Mouse (Mus musculus) myocyte (in vitro differentiated cells): Measurements from ENCODE around the gene 1700012P22Rik. TPM values are rescaled to one million over a fixed set of nuclear protein-coding genes. Genes with fewer than 3 reads are reported as not detected.

ENCODE experiments used
- H3K27me3 ChIP-seq: one replicate; pipeline ENCODE4 v1.6.1; 2011; ENCODE audit not compliant: control insufficient read depth, insufficient read depth, insufficient read length
- H3K36me3 ChIP-seq: one replicate; pipeline ENCODE4 v1.6.1; 2011; ENCODE audit not compliant: control insufficient read depth, insufficient read depth
- H3K4me2 ChIP-seq: one replicate; pipeline ENCODE4 v1.6.1; 2011; ENCODE audit warnings: low read depth, control low read depth
- H3K4me3 ChIP-seq: one replicate; pipeline ENCODE4 v1.5.1; 2011; ENCODE audit warnings: mild to moderate bottlenecking, control low read depth, moderate library complexity
- H3K79me2 ChIP-seq: one replicate; pipeline ENCODE4 v1.6.1; 2011; ENCODE audit not compliant: control insufficient read depth, insufficient read depth
- H3ac ChIP-seq: one replicate; pipeline ENCODE4 v1.6.1; 2011; ENCODE audit not compliant: control insufficient read depth, insufficient read length
- CEBPB ChIP-seq: IDR thresholded peaks from 2 replicates; pipeline ENCODE4 v1.6.1; 2011; ENCODE audit warnings: mild to moderate bottlenecking, moderate library complexity; ENCODE audit not compliant: poor library complexity, insufficient read depth, severe bottlenecking
- E2F4 ChIP-seq: IDR thresholded peaks from one replicate; pipeline ENCODE4 v1.6.1; 2011; ENCODE audit warnings: mild to moderate bottlenecking, control low read depth, moderate library complexity; ENCODE audit not compliant: insufficient read depth
- MAX ChIP-seq: IDR thresholded peaks from one replicate; pipeline ENCODE4 v1.6.1; 2011; ENCODE audit warnings: low read depth, mild to moderate bottlenecking, control low read depth
- MYOD1 ChIP-seq, 3 experiments: IDR thresholded peaks; one replicate each; pipeline ENCODE4 v1.6.1; 2011; ENCODE audit warnings: control low read depth in 2 of 3, low read depth in 2 of 3, mild to moderate bottlenecking in 2 of 3, moderate library complexity in 1 of 3; ENCODE audit not compliant: insufficient read length in 2 of 3, control insufficient read depth in 1 of 3
- MYOG ChIP-seq, 3 experiments: IDR thresholded peaks; one replicate each; pipeline ENCODE4 v1.6.1; 2011; ENCODE audit warnings: control low read depth in 2 of 3, low read depth in 2 of 3, mild to moderate bottlenecking in 2 of 3; ENCODE audit not compliant: insufficient read length in 2 of 3, control insufficient read depth in 1 of 3, insufficient read depth in 1 of 3
- POLR2A ChIP-seq: IDR thresholded peaks from one replicate; pipeline ENCODE4 v1.6.1; 2011; ENCODE audit warnings: low read depth, mild to moderate bottlenecking, control low read depth, moderate library complexity; ENCODE audit not compliant: insufficient read length
- POLR2AphosphoS2 ChIP-seq: IDR thresholded peaks from one replicate; pipeline ENCODE4 v1.6.1; 2011; ENCODE audit warnings: low read depth, control low read depth; ENCODE audit not compliant: insufficient read length
- REST ChIP-seq: IDR thresholded peaks from one replicate; pipeline ENCODE4 v1.6.1; 2011; ENCODE audit warnings: mild to moderate bottlenecking, control low read depth, moderate library complexity; ENCODE audit not compliant: insufficient read depth, insufficient read length
- SRF ChIP-seq: IDR thresholded peaks from one replicate; pipeline ENCODE4 v1.6.1; 2011; ENCODE audit warnings: low read depth; ENCODE audit not compliant: control insufficient read depth, insufficient read length
- TCF12 ChIP-seq: IDR thresholded peaks from one replicate; pipeline ENCODE4 v1.6.1; 2011; ENCODE audit warnings: mild to moderate bottlenecking, control low read depth; ENCODE audit not compliant: poor library complexity, insufficient read depth, severe bottlenecking
- TCF3 ChIP-seq: IDR thresholded peaks from one replicate; pipeline ENCODE4 v1.6.1; 2011; ENCODE audit warnings: low read depth, control low read depth; ENCODE audit not compliant: insufficient read length
- USF1 ChIP-seq: IDR thresholded peaks from one replicate; pipeline ENCODE4 v1.6.1; 2011; ENCODE audit warnings: low read depth, mild to moderate bottlenecking, control low read depth, moderate library complexity
- polyA plus RNA-seq: library from polyadenylated mRNA; unstranded; fragments of >200 nt; fragmentation: generic; extraction: Trizol; gene quantifications from one replicate; pipeline ENCODE4 v1.2.1, GENCODE M21; 2012; ENCODE audit warnings: missing spikeins

1700012P22Rik gene
- polyA plus RNA-seq, 1 experiment: not detected

DNA sequence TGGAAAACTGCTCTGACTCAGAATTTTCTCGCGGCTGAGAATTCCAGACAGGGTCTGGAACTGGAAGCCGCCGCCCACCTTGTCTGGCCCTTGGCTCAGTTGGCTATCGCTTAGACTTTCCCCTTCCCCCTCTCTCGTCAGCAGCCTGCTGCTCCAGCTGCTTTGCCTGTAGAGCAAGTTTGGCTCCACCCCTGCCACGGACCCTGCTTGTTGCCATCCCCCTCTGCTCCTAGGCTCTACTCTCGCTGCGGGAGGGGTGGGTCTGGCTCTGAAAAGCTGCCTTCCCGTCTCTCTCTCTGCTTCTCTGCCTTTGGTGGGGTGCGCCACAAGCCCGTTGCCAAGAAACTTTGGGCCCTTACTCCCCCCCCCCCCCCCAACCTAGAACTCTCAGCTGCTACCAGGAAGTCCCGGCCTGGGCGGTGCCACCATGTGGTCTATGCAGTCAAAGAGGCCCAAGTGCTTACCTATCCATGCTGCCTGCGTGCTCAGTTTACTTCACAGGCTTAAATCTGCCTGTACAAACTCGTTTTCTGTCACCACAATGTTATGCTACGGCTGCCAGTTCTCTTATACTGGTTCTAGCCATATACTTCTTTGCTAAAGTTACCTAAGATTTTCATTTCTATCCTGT is 34.0 kb downstream of the 1700012P22Rik start:
- Histone ChIP-seq H3K27me3 (no peaks in the 10 kb centered on the region), H3K4me2 (no peak overlapping the region), H3ac (no peak overlapping the region), H3K4me3 (no peak overlapping the region), H3K36me3 (no peaks in the 10 kb centered on the region), H3K79me2 (no peaks in the 10 kb centered on the region)
- TF ChIP-seq REST: no peak
- TF ChIP-seq POLR2AphosphoS2: no peak
- TF ChIP-seq POLR2A: no peak
- TF ChIP-seq USF1: no peak
- TF ChIP-seq TCF3: no peak
- no peak for TF ChIP-seq TCF12
- TF ChIP-seq MYOD1 (IDR thresholded peaks at IDR 0.05; ENCODE audit: control insufficient read depth in 1 of 3, insufficient read length in 2 of 3, low read depth in 2 of 3): no peak
- TF ChIP-seq CEBPB: no peak
- no peak for TF ChIP-seq E2F4
- no peak for TF ChIP-seq MAX

DNA sequence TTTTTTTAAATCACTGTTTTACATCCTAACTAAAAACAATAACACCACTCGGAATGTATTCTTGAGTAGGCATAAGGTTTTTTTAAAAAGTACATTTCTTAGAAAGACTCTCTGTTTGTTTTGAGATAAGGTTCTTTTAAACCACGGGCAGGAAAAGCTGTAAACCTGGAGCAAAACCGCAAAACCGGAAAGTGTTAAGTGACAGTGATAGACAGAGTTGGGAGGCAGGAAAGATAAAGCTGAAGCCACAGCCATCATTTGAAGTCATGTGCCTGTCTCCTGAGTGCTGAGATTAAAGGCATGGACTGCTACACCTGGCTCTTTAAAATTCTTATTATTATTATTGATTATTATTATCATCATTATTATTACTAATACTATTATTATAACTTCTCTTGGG is 35.9 kb downstream of the 1700012P22Rik start:
- no peaks in the 10 kb centered on the region for H3K27me3 ChIP-seq
- no peak overlapping the region for H3K4me3 ChIP-seq
- H3K4me2 ChIP-seq: no peak overlapping the region
- TF ChIP-seq E2F4 (no peak), USF1 (no peak)
- no peaks in the 10 kb centered on the region for H3K36me3 ChIP-seq
- H3ac ChIP-seq: no peak overlapping the region
- H3K79me2 ChIP-seq: no peaks in the 10 kb centered on the region

DNA sequence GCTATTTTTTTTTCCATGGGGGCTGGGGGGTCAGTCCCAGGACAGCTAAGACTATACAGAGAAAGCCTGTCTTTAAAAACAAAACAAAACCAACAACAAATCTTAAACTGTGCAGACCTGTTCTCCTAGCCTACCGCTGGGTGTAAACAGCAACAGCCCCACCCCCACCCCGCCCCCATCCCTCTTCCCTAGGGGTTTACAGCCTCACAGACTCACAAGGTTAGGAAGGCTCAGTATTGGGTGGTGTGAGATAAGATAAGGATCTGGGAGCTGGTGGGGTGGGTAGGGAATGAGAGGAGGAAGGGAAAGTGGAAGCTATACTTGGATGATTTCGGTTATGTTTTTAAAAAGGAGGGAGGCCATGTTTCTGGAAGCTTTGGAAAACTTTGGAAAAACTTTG is 42.3 kb downstream of the 1700012P22Rik start:
- Histone ChIP-seq H3K79me2 (no peaks in the 10 kb centered on the region), H3K4me3 (no peak overlapping the region), H3ac (no peak overlapping the region), H3K4me2 (no peak overlapping the region), H3K27me3 (no peaks in the 10 kb centered on the region), H3K36me3 (no peaks in the 10 kb centered on the region)
- TF ChIP-seq POLR2AphosphoS2 (no peak), TCF12 (no peak), SRF (no peak), TCF3 (no peak), USF1 (no peak), MYOG (IDR thresholded peaks at IDR 0.05; ENCODE audit: control insufficient read depth in 1 of 3, insufficient read depth in 1 of 3, insufficient read length in 2 of 3, low read depth in 2 of 3) (no peak), E2F4 (no peak), REST (no peak), MYOD1 (IDR thresholded peaks at IDR 0.05; ENCODE audit: control insufficient read depth in 1 of 3, insufficient read length in 2 of 3, low read depth in 2 of 3) (no peak), CEBPB (no peak), MAX (no peak), POLR2A (no peak)

- TF ChIP-seq TCF12 (no peak), MYOG (IDR thresholded peaks at IDR 0.05; ENCODE audit: control insufficient read depth in 1 of 3, insufficient read depth in 1 of 3, insufficient read length in 2 of 3, low read depth in 2 of 3) (no peak), POLR2A (no peak), E2F4 (no peak), USF1 (no peak), TCF3 (no peak), CEBPB (no peak), REST (no peak), MYOD1 (IDR thresholded peaks at IDR 0.05; ENCODE audit: control insufficient read depth in 1 of 3, insufficient read length in 2 of 3, low read depth in 2 of 3) (no peak), POLR2AphosphoS2 (no peak), MAX (no peak), SRF (no peak)
- no peak within 1 kb of the TSS for H3ac ChIP-seq
- no peak within 1 kb of the TSS for H3K4me2 ChIP-seq
- H3K4me3 ChIP-seq: no peak within 1 kb of the TSS
- no peaks in the 10 kb centered on the region for H3K79me2 ChIP-seq
- no peaks in the 10 kb centered on the region for H3K27me3 ChIP-seq
- H3K36me3 ChIP-seq: no peaks in the 10 kb centered on the region
Measured at GRCm38 (mm10) chr4:144377911-144378310, 60.7 kb downstream of the 1700012P22Rik start, which contains the start of gene Pramef20. TSS of gene Pramef20 (minus strand) at chr4:144377933.

Other genes with a start within 250 kb of the 1700012P22Rik start
- not detected for gene Oog2, start 248.1 kb downstream of the 1700012P22Rik start, polyA plus RNA-seq
- gene C87977, start 225.5 kb downstream of the 1700012P22Rik start, polyA plus RNA-seq: not detected
- gene Pramel5, start 158.3 kb downstream of the 1700012P22Rik start, polyA plus RNA-seq: not detected
- not detected for gene Gm13128, start 108.5 kb downstream of the 1700012P22Rik start, polyA plus RNA-seq
- gene Gm13119, start 80.8 kb downstream of the 1700012P22Rik start, polyA plus RNA-seq: not detected
- gene Pramef20, start 60.8 kb downstream of the 1700012P22Rik start, polyA plus RNA-seq: not detected
- gene Pramef12, start 30.3 kb downstream of the 1700012P22Rik start, polyA plus RNA-seq: not detected
- not detected for gene Gm9944, start 14.5 kb upstream of the 1700012P22Rik start, polyA plus RNA-seq
- not detected for gene Aadacl3, start 25.0 kb upstream of the 1700012P22Rik start, polyA plus RNA-seq
- gene 9430007A20Rik, start 81.0 kb upstream of the 1700012P22Rik start, polyA plus RNA-seq: not detected
- gene Gm13124, start 126.4 kb upstream of the 1700012P22Rik start, polyA plus RNA-seq: not detected
- not detected for gene Aadacl4, start 174.9 kb upstream of the 1700012P22Rik start, polyA plus RNA-seq
- gene Gm436, start 247.6 kb upstream of the 1700012P22Rik start, polyA plus RNA-seq: not detected